Mouse (Mus musculus): ENCODE measurements around the gene Ano8. TPM values are rescaled to one million over a fixed set of nuclear protein-coding genes. Genes with fewer than 3 reads are reported as not detected.

Gene Ano8
- polyA plus RNA-seq, 1 experiment from 2014 or later: 1.5 TPM

DNA sequence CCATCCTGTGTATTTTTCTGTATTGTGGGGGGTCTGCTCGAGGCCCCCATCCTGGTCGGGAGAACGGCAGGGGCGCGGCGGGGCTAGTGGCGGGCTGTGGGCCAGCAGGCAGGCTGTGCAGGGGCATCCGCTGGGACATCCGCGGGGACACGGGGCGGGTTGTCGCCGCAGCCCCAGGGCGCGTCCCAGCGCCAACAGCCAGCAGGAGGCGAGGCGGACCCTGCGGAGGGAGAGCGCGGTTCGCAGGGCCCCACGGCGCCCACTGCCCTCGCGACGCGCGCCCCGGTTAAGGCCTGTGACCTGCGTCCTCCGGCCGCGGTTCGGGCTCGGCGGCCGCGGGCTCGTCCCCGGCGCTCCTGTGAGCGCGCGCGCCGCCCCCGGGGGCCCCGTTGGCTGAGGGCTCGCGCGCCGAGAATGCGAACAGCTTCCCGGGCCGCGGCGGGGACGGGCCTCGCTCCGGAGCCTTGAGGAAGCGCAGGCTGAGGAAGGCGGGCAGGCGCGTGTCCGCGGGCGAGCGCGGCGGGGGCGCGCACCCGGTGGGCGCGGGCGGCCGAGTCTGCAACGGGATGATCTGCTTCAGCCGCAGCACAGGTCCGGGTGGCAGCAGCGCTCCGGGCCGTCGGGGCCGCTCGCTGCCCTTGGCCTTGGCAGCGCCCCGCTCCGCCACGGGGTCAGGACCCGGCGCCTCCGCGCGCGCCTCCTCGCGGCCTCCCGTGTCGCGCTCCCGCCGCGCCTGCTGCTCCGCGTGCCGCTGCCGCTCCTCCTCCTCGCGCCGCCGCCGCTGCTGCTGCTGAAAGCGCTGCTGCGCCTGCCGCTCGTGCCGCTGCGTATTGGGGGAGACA lies 9.4 kb downstream of the Ano8 start:
- under 1% methylated on average over 104 of the region's 121 CpGs for WGBS
- peak; percentile 74 for ATAC-seq (ENCODE audit: insufficient read depth, low FRiP score, low read depth)
- Histone ChIP-seq H3K9ac (peak overlapping the region; percentile 50; the same call in 1 of the 2 replicates), H3K36me3 (peaks cover 24% of the 10 kb centered on the region), H3K4me1 (peaks cover 14% of the 10 kb centered on the region; the same call in 1 of the 2 replicates), H3K9me3 (no peaks in the 10 kb centered on the region), H3K4me2 (peak overlapping the region; percentile 92), H3K4me3 (replicated peaks) (peak overlapping the region; percentile 64), H3K27me3 (replicated peaks) (no peaks in the 10 kb centered on the region), H3K27ac (peak overlapping the region; percentile 88)

DNA sequence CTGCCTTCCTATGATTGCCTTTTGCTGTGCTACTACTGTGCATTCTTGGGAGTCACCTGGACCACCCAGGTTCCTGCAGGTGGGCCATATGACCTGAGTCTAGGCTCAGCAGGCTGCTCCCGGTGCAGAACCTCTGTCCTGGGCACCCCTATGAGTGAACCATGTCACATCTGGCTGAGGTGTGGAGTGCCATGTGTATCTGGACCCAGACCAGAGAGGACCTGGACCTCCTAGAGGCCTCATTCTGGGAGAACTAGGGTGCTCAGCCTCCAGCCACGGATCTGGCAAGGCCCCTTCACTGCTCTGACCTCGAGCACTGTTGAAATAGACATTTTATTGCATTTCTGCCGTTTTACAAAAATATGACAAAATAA lies 10.1 kb downstream of the Ano8 start:
- Histone ChIP-seq H3K9ac (peak overlapping the region; percentile 50; the same call in 1 of the 2 replicates), H3K4me1 (peaks cover 17% of the 10 kb centered on the region; the same call in 1 of the 2 replicates), H3K4me3 (replicated peaks) (peak overlapping the region; percentile 64), H3K36me3 (peaks cover 24% of the 10 kb centered on the region), H3K27me3 (replicated peaks) (no peaks in the 10 kb centered on the region), H3K4me2 (peak overlapping the region; percentile 92), H3K27ac (peak overlapping the region; percentile 88; the same call in 1 of the 2 replicates), H3K9me3 (no peaks in the 10 kb centered on the region)
- ATAC-seq (ENCODE audit: insufficient read depth, low FRiP score, low read depth): no peak
- WGBS: 26% methylated on average over 4 of the region's 4 CpGs

DNA sequence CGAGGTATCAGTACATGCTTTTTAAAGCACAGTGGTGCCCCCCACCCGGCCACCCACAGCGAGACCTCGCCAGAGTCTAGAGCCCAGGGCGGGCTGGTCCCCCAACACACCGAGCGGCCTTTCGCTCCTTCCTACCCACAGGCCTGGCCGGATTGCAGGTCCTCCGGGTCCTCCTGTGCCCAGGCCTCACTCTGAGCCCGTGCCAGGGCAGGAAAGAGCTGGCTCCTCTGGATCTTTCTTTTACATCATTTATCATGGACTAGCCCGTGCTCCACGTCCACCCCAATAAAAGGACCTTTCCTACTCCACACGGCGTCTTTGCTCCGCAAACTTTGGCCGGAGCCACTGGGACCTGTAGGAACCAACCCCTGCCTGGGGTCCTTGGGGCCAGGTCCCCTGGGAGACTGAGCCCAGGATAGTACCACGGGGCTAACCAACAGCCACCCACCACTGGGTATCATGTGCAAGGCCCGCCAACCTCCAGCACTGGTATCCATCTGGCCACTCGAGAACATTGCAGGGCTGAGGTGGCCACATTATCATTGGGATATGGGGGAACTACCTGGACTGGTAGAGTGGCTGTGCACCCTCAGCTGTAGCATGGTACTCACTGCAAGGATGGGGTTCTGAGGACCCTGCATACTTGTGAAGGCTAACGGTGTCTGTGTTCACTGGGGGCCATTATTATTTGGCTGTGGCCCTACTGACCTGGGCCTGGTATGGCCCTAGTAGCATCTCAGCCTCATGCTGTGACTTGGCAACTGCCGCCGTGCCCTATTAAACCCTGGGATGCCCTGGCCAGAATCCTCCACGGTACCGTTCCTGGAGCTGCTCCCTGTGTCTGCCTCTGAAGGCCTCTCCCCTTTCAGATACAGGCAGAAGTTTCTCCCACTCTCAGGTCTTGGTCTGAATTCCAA lies 10.7 kb downstream of the Ano8 start:
- H3K9ac ChIP-seq: no peak overlapping the region
- H3K4me3 ChIP-seq (replicated peaks): 0 out of 2 replicates have a peak overlapping the region, but pooled peaks have one; percentile 64
- no peak for ATAC-seq (ENCODE audit: insufficient read depth, low FRiP score, low read depth)
- no peak overlapping the region for H3K27ac ChIP-seq
- H3K36me3 ChIP-seq: peaks cover 24% of the 10 kb centered on the region
- no peaks in the 10 kb centered on the region for H3K9me3 ChIP-seq
- H3K4me2 ChIP-seq: no peak overlapping the region
- 90% methylated on average over 25 of the region's 25 CpGs for WGBS
- H3K4me1 ChIP-seq: peaks cover 23% of the 10 kb centered on the region
- H3K27me3 ChIP-seq (replicated peaks): no peaks in the 10 kb centered on the region

DNA sequence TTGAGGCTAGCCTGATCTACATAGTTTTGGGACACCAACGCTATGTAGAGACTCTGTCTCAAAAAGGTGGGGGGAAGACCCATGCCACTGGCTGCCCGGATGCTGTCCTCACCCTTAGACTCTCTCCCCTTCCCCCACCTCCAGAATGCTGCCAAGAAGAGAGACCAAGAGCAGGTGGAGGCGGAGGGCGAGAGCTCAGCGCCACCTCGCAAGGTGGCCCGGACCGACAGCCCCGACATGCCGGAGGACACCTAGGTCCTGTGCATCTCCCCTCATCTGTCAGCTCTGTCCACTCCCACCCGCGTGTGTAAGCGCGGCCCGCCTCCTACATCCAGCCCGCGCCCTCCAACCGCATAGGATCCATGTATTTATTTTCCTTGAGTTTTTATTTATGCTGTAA lies 11.4 kb downstream of the Ano8 start:
- no peaks in the 10 kb centered on the region for H3K27me3 ChIP-seq (replicated peaks)
- peaks cover 27% of the 10 kb centered on the region for H3K4me1 ChIP-seq
- ATAC-seq (ENCODE audit: insufficient read depth, low FRiP score, low read depth): no peak
- 89% methylated on average over 18 of the region's 18 CpGs for WGBS
- no peaks in the 10 kb centered on the region for H3K9me3 ChIP-seq
- peaks cover 24% of the 10 kb centered on the region for H3K36me3 ChIP-seq
- no peak overlapping the region for H3K27ac ChIP-seq
- no peak overlapping the region for H3K9ac ChIP-seq
- no peak overlapping the region for H3K4me2 ChIP-seq
- H3K4me3 ChIP-seq (replicated peaks): no peak overlapping the region

DNA sequence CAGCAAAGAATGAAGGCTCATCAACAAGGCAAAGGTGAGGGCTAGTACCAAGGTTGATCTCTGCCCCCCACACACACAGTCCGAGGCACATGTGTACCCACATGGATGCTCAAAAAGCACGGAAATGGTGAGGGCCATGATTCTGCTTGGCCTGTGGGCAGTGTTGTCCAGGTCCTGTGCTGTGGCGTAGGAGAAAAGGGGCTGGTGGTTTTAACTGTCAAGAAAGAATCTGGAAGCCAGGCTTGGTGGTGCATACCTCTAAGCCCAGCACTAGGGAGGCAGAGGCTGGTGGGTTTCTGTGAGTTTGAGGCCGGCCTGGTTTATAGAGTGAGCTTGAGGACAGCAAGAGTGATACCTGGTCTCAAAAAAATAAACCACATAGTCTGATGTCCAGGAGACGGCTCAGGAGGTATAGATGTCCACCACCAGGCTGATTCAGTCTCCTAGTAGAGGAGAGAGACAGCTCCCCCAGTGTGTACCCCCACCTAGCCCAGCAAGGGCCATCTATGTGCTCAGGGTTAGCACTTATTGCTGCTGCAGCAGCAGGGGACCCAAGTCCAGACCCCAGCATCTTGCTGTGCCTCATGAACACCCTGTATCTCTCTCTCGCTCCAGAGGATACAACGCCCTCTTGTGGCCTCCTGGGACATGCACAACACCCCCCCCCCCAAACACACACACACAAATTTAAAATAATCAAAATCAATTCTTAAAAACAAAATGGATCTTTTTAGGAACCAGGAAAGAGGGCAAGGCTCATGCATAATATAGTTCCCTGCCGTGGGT lies 13.0 kb downstream of the Ano8 start:
- Histone ChIP-seq H3K4me1 (peaks cover 27% of the 10 kb centered on the region), H3K9me3 (no peaks in the 10 kb centered on the region), H3K9ac (no peak overlapping the region), H3K4me2 (no peak overlapping the region), H3K4me3 (replicated peaks) (no peak overlapping the region), H3K36me3 (peaks cover 24% of the 10 kb centered on the region), H3K27me3 (replicated peaks) (no peaks in the 10 kb centered on the region), H3K27ac (no peak overlapping the region)
- ATAC-seq (ENCODE audit: insufficient read depth, low FRiP score, low read depth): no peak
- WGBS: 82% methylated on average over 8 of the region's 8 CpGs

DNA sequence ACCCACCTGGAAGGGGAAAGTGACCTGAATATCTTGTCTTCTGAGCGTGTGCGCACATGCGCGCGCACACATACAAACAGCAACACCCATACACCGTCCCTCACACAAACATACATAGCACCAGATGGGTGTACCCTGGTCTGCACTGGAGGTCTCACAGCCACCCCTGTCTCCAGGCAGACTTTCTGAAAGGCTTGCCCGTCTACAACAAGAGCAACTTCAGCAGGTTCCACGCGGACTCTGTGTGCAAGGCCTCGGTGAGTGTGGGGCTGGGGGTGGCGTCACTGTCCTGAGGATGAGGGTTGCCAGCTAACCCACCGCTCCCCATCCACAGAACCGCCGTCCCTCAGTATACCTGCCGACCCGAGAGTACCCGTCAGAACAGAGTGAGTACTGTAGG lies 13.9 kb downstream of the Ano8 start:
- H3K9ac ChIP-seq: no peak overlapping the region
- peaks cover 20% of the 10 kb centered on the region for H3K4me1 ChIP-seq
- no peak overlapping the region for H3K27ac ChIP-seq
- H3K27me3 ChIP-seq (replicated peaks): no peaks in the 10 kb centered on the region
- H3K4me3 ChIP-seq (replicated peaks): no peak overlapping the region
- WGBS: 93% methylated on average over 17 of the region's 17 CpGs
- no peak overlapping the region for H3K4me2 ChIP-seq
- no peaks in the 10 kb centered on the region for H3K9me3 ChIP-seq
- peaks cover 24% of the 10 kb centered on the region for H3K36me3 ChIP-seq
- ATAC-seq (ENCODE audit: insufficient read depth, low FRiP score, low read depth): no peak

DNA sequence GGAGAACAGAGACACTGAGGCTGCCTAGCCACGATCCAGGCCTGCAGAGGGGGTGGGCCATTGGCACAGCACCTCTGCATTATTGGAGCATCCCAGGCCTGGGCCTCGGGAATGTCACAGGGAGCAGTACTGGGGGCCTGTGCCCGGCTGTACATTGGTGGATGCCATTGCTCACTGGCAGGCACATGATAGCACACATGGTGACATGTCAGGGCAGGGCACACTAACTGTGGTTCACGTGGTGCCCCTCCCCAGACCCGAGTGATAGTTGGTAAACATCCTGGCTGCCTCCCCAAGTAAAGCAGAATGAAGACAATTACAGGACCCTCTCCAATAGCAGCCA lies 14.9 kb downstream of the Ano8 start:
- no peak for ATAC-seq (ENCODE audit: insufficient read depth, low FRiP score, low read depth)
- Histone ChIP-seq H3K9me3 (no peaks in the 10 kb centered on the region), H3K9ac (no peak overlapping the region), H3K4me3 (replicated peaks) (no peak overlapping the region), H3K36me3 (peaks cover 24% of the 10 kb centered on the region), H3K4me1 (peaks cover 17% of the 10 kb centered on the region), H3K27me3 (replicated peaks) (no peaks in the 10 kb centered on the region), H3K27ac (no peak overlapping the region), H3K4me2 (no peak overlapping the region)
- 71% methylated on average over 5 of the region's 5 CpGs for WGBS

DNA sequence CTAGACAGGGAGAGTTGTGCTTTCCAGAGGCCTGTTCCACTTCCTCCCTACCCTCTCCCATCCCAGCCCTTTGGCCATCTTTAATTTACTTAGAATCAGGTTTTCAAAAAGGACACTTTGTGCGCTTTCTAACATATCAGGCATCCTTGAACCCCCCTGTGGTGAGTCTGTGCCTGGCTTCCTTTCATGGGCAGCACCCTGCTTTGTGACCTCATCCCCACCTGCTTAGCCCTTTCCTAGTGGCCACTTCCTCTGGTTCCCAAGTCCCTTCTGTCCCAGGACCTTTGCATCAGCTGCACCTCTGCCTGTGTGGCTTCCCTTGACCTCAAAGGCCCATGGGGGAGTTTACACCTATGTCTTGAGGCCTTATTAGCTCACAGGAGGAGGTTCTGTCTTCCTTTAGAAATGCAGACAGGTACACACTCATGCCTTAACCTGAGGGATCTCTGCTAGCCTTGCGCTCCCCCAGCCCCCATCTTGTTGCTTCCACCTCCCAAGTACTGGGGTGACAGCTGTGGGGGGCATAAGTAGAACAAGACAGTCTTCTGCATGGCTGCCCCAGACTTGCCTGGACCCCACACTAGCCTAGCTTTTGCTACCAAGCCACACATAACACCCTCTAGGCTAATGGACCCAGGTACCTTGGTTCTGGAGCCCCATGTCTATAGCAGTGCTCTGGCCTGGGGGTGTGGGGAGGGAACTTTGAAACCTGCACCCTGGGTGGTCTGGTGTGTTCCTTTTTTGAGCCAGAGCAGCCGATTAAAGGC lies 15.4 kb downstream of the Ano8 start:
- ATAC-seq (ENCODE audit: insufficient read depth, low FRiP score, low read depth): no peak
- 77% methylated on average over 3 of the region's 3 CpGs for WGBS
- Histone ChIP-seq H3K4me3 (replicated peaks) (peak overlapping the region; percentile 79), H3K36me3 (peaks cover 24% of the 10 kb centered on the region), H3K9ac (peak overlapping the region; percentile 64; the same call in 1 of the 2 replicates), H3K9me3 (no peaks in the 10 kb centered on the region), H3K4me2 (peak overlapping the region; percentile 78), H3K27ac (no peak overlapping the region), H3K27me3 (replicated peaks) (no peaks in the 10 kb centered on the region), H3K4me1 (peaks cover 15% of the 10 kb centered on the region)

DNA sequence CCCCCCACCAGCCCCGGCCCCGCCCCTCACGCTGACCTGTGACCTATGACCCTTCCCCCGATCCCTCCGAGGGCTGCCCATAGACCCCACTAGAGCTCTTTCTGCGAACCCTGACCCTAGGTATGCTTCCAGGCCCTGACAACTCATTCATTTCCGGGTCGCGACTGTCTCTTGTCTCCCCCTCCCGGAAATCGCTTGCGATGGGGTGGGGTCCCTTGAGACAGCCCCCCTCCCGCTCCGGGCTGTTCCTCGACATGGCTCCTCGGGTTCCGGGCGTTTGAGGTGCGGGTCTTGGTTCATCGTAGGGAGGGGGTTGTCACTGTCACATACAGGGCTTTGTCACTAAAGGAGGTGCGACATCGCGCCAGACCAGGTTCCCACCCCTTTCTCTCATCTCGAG lies 16.4 kb downstream of the Ano8 start:
- Histone ChIP-seq H3K27ac (peak overlapping the region; percentile 45; the same call in 1 of the 2 replicates), H3K27me3 (replicated peaks) (no peaks in the 10 kb centered on the region)
- under 1% methylated on average over 24 of the region's 24 CpGs for WGBS

DNA sequence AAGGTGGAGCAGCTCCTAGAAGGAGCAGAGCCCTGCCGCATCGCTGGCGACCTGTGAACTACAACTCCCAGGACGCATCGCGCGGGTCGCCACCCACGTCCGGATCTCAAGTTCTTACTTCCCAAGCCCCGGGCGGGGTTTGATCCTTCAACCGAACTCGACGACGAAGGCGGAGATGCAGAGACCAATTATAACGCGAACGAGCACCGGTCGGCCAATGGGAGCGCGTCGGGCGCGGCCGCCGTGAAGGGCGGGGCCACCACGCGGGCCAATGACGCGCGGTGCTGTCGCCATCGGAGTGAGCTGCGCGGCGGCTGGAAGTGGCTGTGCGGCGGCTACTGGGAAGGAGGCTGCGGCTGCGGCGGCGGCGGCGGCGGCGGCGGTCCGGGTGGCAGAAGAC lies 16.8 kb downstream of the Ano8 start, which contains the start of gene Dda1:
Dda1 (plus strand) TSS at position 284 of the 400 bp plus-strand sequence.
- H3K27ac ChIP-seq: peak within 1 kb of the TSS; percentile 45; the same call in 1 of the 2 replicates
- under 1% methylated on average over 52 of the region's 52 CpGs for WGBS
- no peaks in the 10 kb centered on the region for H3K9me3 ChIP-seq
- H3K36me3 ChIP-seq: peaks cover 13% of the 10 kb centered on the region
- peak; percentile 87 for ATAC-seq (ENCODE audit: insufficient read depth, low FRiP score, low read depth)
- no peaks in the 10 kb centered on the region for H3K27me3 ChIP-seq (replicated peaks)
- H3K9ac ChIP-seq: peak within 1 kb of the TSS; percentile 64
- peak within 1 kb of the TSS; percentile 79 for H3K4me3 ChIP-seq (replicated peaks)
- H3K4me2 ChIP-seq: peak within 1 kb of the TSS; percentile 78
- peaks cover 21% of the 10 kb centered on the region for H3K4me1 ChIP-seq

More for the DNA sequence above, 16.4 kb downstream of the Ano8 start:
- Histone ChIP-seq H3K9ac (peak overlapping the region; percentile 64), H3K36me3 (peaks cover 18% of the 10 kb centered on the region), H3K4me2 (peak overlapping the region; percentile 78), H3K4me3 (replicated peaks) (peak overlapping the region; percentile 79), H3K4me1 (peaks cover 17% of the 10 kb centered on the region), H3K9me3 (no peaks in the 10 kb centered on the region)
- ATAC-seq (ENCODE audit: insufficient read depth, low FRiP score, low read depth): no peak

DNA sequence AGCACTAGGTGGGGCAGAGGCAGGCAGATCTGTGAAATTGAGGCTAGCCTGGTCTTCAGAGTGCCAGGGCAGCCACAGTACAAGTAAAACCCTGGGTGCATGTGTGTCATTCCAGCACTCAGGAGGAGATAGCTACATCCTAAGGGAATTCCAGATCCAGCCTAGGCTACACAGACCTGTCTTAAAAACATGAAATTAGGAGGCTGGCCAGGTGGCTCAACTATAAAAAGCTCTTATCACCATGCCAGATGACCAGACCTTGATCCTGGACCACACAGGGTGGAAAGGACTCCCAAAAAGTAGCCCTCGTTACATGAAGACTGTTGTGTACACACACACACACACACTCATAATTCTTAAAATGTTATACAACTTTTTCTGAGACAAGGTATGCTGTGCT lies 17.8 kb downstream of the Ano8 start:
- Histone ChIP-seq H3K27ac (no peak overlapping the region), H3K4me1 (peaks cover 26% of the 10 kb centered on the region), H3K27me3 (replicated peaks) (no peaks in the 10 kb centered on the region), H3K9me3 (no peaks in the 10 kb centered on the region), H3K4me3 (replicated peaks) (no peak overlapping the region), H3K36me3 (peaks cover 7% of the 10 kb centered on the region; the same call in 1 of the 2 replicates), H3K4me2 (no peak overlapping the region), H3K9ac (no peak overlapping the region)
- WGBS: 89% methylated on average over 1 of the region's 1 CpGs
- no peak for ATAC-seq (ENCODE audit: insufficient read depth, low FRiP score, low read depth)
